Mouse (Mus musculus): Measurements from ENCODE around the gene Dnajc27. TPM values are rescaled to one million over a fixed set of nuclear protein-coding genes. Genes with fewer than 3 reads are reported as not detected.

Gene Dnajc27
- polyA plus RNA-seq (2016; fragmentation: Nextera tagmentation; extraction: Ambion mirVana), result 8.2 and 11.0 TPM in 2 replicates

- Histone ChIP-seq H3K9me3 (no peaks in the 10 kb centered on the region), H3K4me3 (peak within 1 kb of the TSS; percentile 71), H3K27ac (peak within 1 kb of the TSS; percentile 96), H3K4me1 (peaks cover 14% of the 10 kb centered on the region; the same call in 1 of the 2 replicates), H3K27me3 (ENCODE audit: insufficient read depth, poor library complexity, severe bottlenecking) (no peaks in the 10 kb centered on the region), H3K36me3 (peaks cover 17% of the 10 kb centered on the region)
- 5% methylated on average over 59 of the region's 59 CpGs for WGBS
- peak; percentile 97 for DNase-seq (ENCODE audit: low spot score)
Observed at GRCm38 (mm10) chr12:4082132-4083001, at the start of gene Dnajc27. Gene Dnajc27, plus strand, starts transcription at chr12:4082583.

DNA sequence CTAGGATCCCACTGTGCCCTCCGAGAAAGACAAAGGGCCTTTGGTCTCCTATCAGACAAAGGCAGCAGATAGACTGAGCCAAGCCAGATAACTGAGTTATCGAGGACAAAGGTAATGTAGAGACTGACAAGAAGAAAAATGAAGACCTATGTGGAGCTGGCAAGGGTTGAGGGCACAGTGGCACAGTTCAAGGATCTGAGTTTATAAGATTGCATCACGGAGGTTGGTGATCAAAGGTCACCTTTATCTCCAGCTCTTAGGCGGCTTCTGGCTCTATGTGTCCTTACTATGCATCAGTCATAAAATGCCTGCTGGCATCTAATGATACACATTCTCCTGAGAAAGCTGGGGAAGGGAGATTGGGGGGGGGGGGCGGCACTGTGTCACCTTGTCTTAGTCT, 46.2 kb upstream of the Dnajc27 start:
- H3K4me3 ChIP-seq, result no peak overlapping the region
- WGBS, result 78% methylated on average over 5 of the region's 5 CpGs

GRCm38 (mm10) chr12:4037511-4037910, 44.9 kb upstream of the Dnajc27 start:
- H3K4me1 ChIP-seq, result peaks cover 55% of the 10 kb centered on the region
- no peaks in the 10 kb centered on the region for H3K36me3 ChIP-seq
- no peaks in the 10 kb centered on the region for H3K9me3 ChIP-seq
- H3K27ac ChIP-seq, result peak overlapping the region; percentile 93; the same call in 1 of the 2 replicates
- WGBS, result 24% methylated on average over 5 of the region's 5 CpGs
- DNase-seq (ENCODE audit: low spot score), result no peak
- H3K4me3 ChIP-seq, result peak overlapping the region; percentile 86
- H3K27me3 ChIP-seq (ENCODE audit: insufficient read depth, poor library complexity, severe bottlenecking), result peaks cover 19% of the 10 kb centered on the region

More for the DNA sequence above, 46.2 kb upstream of the Dnajc27 start:
- peaks cover 19% of the 10 kb centered on the region for H3K27me3 ChIP-seq (ENCODE audit: insufficient read depth, poor library complexity, severe bottlenecking)
- DNase-seq (ENCODE audit: low spot score), result no peak
- H3K9me3 ChIP-seq, result no peaks in the 10 kb centered on the region
- H3K4me1 ChIP-seq, result peaks cover 46% of the 10 kb centered on the region
- H3K27ac ChIP-seq, result no peak overlapping the region
- no peaks in the 10 kb centered on the region for H3K36me3 ChIP-seq

- Histone ChIP-seq H3K9me3 (no peaks in the 10 kb centered on the region), H3K27me3 (ENCODE audit: insufficient read depth, poor library complexity, severe bottlenecking) (peaks cover 19% of the 10 kb centered on the region), H3K4me3 (peak within 1 kb of the TSS; percentile 86), H3K27ac (peak within 1 kb of the TSS; percentile 93), H3K36me3 (no peaks in the 10 kb centered on the region), H3K4me1 (peaks cover 56% of the 10 kb centered on the region)
- DNase-seq (ENCODE audit: low spot score), result peak; percentile 88
- WGBS, result under 1% methylated on average over 78 of the region's 78 CpGs
Observed at GRCm38 (mm10) chr12:4038061-4039041, 44.0 kb upstream of the Dnajc27 start, which contains the start of gene Efr3b. Gene Efr3b, minus strand, starts transcription at chr12:4038915.

- no peaks in the 10 kb centered on the region for H3K36me3 ChIP-seq
- peak overlapping the region; percentile 86 for H3K4me3 ChIP-seq
- DNase-seq (ENCODE audit: low spot score), result no peak
- 4% methylated on average over 11 of the region's 13 CpGs for WGBS
- peaks cover 19% of the 10 kb centered on the region for H3K27me3 ChIP-seq (ENCODE audit: insufficient read depth, poor library complexity, severe bottlenecking)
- H3K4me1 ChIP-seq, result peaks cover 56% of the 10 kb centered on the region
- no peaks in the 10 kb centered on the region for H3K9me3 ChIP-seq
- H3K27ac ChIP-seq, result peak overlapping the region; percentile 93
Observed at GRCm38 (mm10) chr12:4039046-4039445, 43.3 kb upstream of the Dnajc27 start.

DNA sequence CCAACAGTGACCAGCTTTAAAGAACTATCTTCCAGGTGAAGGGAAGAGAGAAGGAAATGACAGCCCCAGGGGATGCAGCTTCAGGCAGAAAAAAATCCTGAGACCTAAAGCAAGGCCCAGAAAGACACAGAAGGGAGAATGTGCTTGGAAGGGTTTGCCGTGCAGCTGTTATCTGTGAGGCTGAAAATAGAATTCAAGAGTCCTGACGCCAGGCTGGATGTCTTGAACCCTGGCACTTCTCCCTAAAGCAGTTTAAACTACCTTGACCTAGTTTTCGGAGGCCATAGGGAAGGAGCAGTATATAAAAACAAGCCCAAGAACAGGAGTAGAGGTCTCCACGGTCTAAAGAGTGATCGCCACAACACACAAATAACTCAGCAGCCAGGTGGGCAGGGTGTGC, 40.0 kb upstream of the Dnajc27 start:
- H3K4me3 ChIP-seq, result no peak overlapping the region
- WGBS, result 39% methylated on average over 5 of the region's 5 CpGs
- no peaks in the 10 kb centered on the region for H3K36me3 ChIP-seq
- H3K4me1 ChIP-seq, result peaks cover 54% of the 10 kb centered on the region
- no peak for DNase-seq (ENCODE audit: low spot score)
- H3K9me3 ChIP-seq, result no peaks in the 10 kb centered on the region
- peak overlapping the region; percentile 86 for H3K27ac ChIP-seq
- H3K27me3 ChIP-seq (ENCODE audit: insufficient read depth, poor library complexity, severe bottlenecking), result peaks cover 7% of the 10 kb centered on the region; the same call in 1 of the 2 replicates

- 21% methylated on average over 1 of the region's 1 CpGs for WGBS
Observed at GRCm38 (mm10) chr12:4045992-4046391, 36.4 kb upstream of the Dnajc27 start.

DNA sequence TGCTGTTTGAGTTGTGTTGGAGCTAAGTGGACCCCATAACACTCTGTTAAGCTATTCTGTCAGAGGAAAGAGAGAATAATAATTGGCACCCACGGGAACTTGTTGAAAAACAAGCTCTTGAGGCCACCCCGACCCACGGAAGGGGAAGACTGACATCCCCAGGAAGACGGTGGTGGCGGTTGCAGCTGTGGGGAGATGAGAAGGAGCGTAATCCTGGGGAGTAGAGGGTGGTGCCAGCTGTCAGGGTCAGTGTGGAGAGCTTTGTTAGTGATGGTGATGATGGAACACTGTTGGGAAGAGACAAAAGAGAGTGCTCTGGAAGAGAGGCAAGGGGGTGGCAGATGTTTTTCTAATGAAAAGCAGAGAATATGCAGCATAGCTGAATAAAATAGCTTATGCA, 34.4 kb upstream of the Dnajc27 start:
- WGBS, result 54% methylated on average over 6 of the region's 6 CpGs
- H3K27me3 ChIP-seq (ENCODE audit: insufficient read depth, poor library complexity, severe bottlenecking), result no peaks in the 10 kb centered on the region
- no peaks in the 10 kb centered on the region for H3K9me3 ChIP-seq
- no peak overlapping the region for H3K4me3 ChIP-seq
- no peak overlapping the region for H3K27ac ChIP-seq
- H3K4me1 ChIP-seq, result peaks cover 35% of the 10 kb centered on the region; the same call in 1 of the 2 replicates
- no peaks in the 10 kb centered on the region for H3K36me3 ChIP-seq
- DNase-seq (ENCODE audit: low spot score), result peak; percentile 61

More at GRCm38 (mm10) chr12:4045992-4046391, 36.4 kb upstream of the Dnajc27 start:
- Histone ChIP-seq H3K36me3 (no peaks in the 10 kb centered on the region), H3K27me3 (ENCODE audit: insufficient read depth, poor library complexity, severe bottlenecking) (no peaks in the 10 kb centered on the region), H3K9me3 (no peaks in the 10 kb centered on the region), H3K4me3 (no peak overlapping the region), H3K27ac (peak overlapping the region; percentile 79; the same call in 1 of the 2 replicates), H3K4me1 (peaks cover 47% of the 10 kb centered on the region)
- DNase-seq (ENCODE audit: low spot score), result peak; percentile 77

- H3K9me3 ChIP-seq, result no peaks in the 10 kb centered on the region
- no peaks in the 10 kb centered on the region for H3K36me3 ChIP-seq
- peaks cover 40% of the 10 kb centered on the region for H3K4me1 ChIP-seq
- H3K27ac ChIP-seq, result peak overlapping the region; percentile 1; the same call in 1 of the 2 replicates
- no peaks in the 10 kb centered on the region for H3K27me3 ChIP-seq (ENCODE audit: insufficient read depth, poor library complexity, severe bottlenecking)
- no peak overlapping the region for H3K4me3 ChIP-seq
- 26% methylated on average over 9 of the region's 9 CpGs for WGBS
- DNase-seq (ENCODE audit: low spot score), result peak; percentile 52
Observed at GRCm38 (mm10) chr12:4050861-4051425, 31.4 kb upstream of the Dnajc27 start.

DNA sequence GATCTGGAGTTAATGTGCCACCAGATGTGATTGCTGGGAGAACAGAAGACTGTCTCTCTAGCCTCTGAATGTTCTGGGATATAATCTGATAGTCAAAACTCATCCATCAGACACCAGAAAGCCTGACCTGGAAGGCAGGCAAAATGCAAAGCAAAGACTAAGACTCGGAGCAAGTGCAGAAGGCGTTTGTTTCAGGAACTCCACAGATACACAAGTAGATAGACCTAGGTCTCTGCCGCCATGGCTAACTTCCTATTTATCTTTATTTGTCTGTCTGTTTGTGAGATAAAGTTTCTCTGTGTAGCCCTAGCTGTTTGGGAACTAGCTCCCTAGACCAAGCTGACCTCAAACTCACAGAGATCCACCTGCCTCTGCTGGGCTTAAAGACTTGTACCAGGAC, 28.7 kb upstream of the Dnajc27 start:
- WGBS, result 54% methylated on average over 3 of the region's 3 CpGs
- H3K4me1 ChIP-seq, result peaks cover 34% of the 10 kb centered on the region
- no peaks in the 10 kb centered on the region for H3K27me3 ChIP-seq (ENCODE audit: insufficient read depth, poor library complexity, severe bottlenecking)
- no peak for DNase-seq (ENCODE audit: low spot score)
- H3K36me3 ChIP-seq, result no peaks in the 10 kb centered on the region
- H3K27ac ChIP-seq, result no peak overlapping the region
- H3K4me3 ChIP-seq, result no peak overlapping the region
- H3K9me3 ChIP-seq, result no peaks in the 10 kb centered on the region

GRCm38 (mm10) chr12:4054845-4055244, 27.5 kb upstream of the Dnajc27 start:
- Histone ChIP-seq H3K9me3 (no peaks in the 10 kb centered on the region), H3K4me1 (peaks cover 34% of the 10 kb centered on the region), H3K4me3 (no peak overlapping the region), H3K36me3 (no peaks in the 10 kb centered on the region), H3K27me3 (ENCODE audit: insufficient read depth, poor library complexity, severe bottlenecking) (no peaks in the 10 kb centered on the region), H3K27ac (peak overlapping the region; percentile 69; the same call in 1 of the 2 replicates)
- peak; percentile 79 for DNase-seq (ENCODE audit: low spot score)
- 12% methylated on average over 4 of the region's 4 CpGs for WGBS

GRCm38 (mm10) chr12:4058321-4058720, 24.1 kb upstream of the Dnajc27 start:
- Histone ChIP-seq H3K27me3 (ENCODE audit: insufficient read depth, poor library complexity, severe bottlenecking) (no peaks in the 10 kb centered on the region), H3K4me3 (no peak overlapping the region), H3K4me1 (peaks cover 18% of the 10 kb centered on the region), H3K36me3 (no peaks in the 10 kb centered on the region), H3K27ac (no peak overlapping the region; the same call in 1 of the 2 replicates), H3K9me3 (no peaks in the 10 kb centered on the region)
- WGBS, result 58% methylated on average over 9 of the region's 9 CpGs
- no peak for DNase-seq (ENCODE audit: low spot score)
